Mouse (Mus musculus) olfactory bulb, adult 2 months (tissue): ENCODE measurements around the gene Taok1.

ENCODE experiments used
- CTCF ChIP-seq: fragments of 200-500 bp; IDR thresholded peaks from 2 replicates; pipeline ENCODE4 v1.5.1; 2012; ENCODE audit warnings: low read depth, mild to moderate bottlenecking, low read length, moderate library complexity; ENCODE audit not compliant: insufficient read depth
- POLR2A ChIP-seq: fragments of 200-500 bp; IDR thresholded peaks from 2 replicates; pipeline ENCODE4 v1.6.1; 2012; ENCODE audit warnings: mild to moderate bottlenecking, low read depth, low read length, moderate library complexity; ENCODE audit not compliant: insufficient read depth

GRCm38 (mm10) chr11:77497341-77497756 is 110.3 kb downstream of the Taok1 start:
- TF ChIP-seq CTCF: 0 out of 2 replicates have a peak, but pooled peaks have one; percentile 6
- TF ChIP-seq POLR2A: no peak
